Mouse (Mus musculus): ENCODE measurements around the gene Fdxacb1.
A peak's percentile ranks its signal among the peaks of the same experiment; 100 is the strongest.

GRCm38 (mm10) chr9:50745806-50746205, 22.2 kb upstream of the Fdxacb1 start:
- TF ChIP-seq EP300 (IDR thresholded peaks at IDR 0.05), result peak; percentile 68
- no peak for TF ChIP-seq CTCF (IDR thresholded peaks at IDR 0.05)
